In the genomic region with DNA sequence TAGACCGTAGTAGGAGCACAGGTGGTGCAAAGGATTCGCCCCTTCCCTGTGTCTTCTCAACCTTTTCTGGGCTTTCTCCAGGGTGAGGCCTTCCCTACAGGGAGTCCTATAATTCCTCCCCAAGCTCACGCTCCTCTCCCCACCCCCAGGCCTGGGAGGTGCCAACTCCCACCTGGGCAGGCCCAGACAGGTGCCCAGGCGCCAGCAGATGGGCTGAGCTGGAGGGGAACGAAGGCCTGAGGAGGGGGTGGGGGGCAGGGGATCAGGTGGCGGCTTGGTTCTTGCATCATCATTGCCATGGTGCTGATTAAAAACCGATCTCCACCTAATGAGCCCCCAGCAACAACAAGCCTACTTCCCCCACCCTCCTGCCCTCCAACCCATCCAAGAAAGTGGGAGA, we compare ENCODE assay signal across 19 mouse cellular contexts. TPM values are rescaled to one million over a fixed set of nuclear protein-coding genes. Genes with fewer than 3 reads are reported as not detected.
DNase-seq lines count a peak whose midpoint lies in the region; ATAC-seq lines count a peak whose summit lies in the region.
"Had no signal": no experiment of that assay in that cellular context is flagged by ENCODE, and none has a peak within 500 bp of the region (broad histone marks: within the 10 kb centered on the region; RNA-seq: fewer than 3 reads in every experiment).

No protein-coding gene starts in this region.

- no peak overlapping the region for H3K9ac ChIP-seq in neural tube, embryonic 11.5 days (ENCODE audit: low read length)
- no peak overlapping the region for H3K9ac ChIP-seq in forebrain, embryonic 11.5 days (ENCODE audit: low read length)
- no peak overlapping the region for H3K9ac ChIP-seq in hindbrain, embryonic 12.5 days
- H3K9ac ChIP-seq in midbrain, embryonic 15.5 days: no peak overlapping the region
- H3K9ac ChIP-seq: liver, embryonic 13.5 days had no signal

- 59% methylated on average over 7 of the region's 7 CpGs for WGBS in neural tube, embryonic 11.5 days
- 55% methylated on average over 7 of the region's 7 CpGs for WGBS in forebrain, embryonic 11.5 days
- 47% methylated on average over 7 of the region's 7 CpGs for WGBS in hindbrain, embryonic 12.5 days
- 40% methylated on average over 7 of the region's 7 CpGs for WGBS in midbrain, embryonic 15.5 days

- H3K27ac ChIP-seq in neural tube, embryonic 11.5 days (ENCODE audit: low read depth, low read length): peak overlapping the region; percentile 72
- H3K27ac ChIP-seq in forebrain, embryonic 11.5 days (ENCODE audit: low read depth, low read length): no peak overlapping the region; the same call in 1 of the 2 replicates
- peak overlapping the region; percentile 91 for H3K27ac ChIP-seq in hindbrain, embryonic 12.5 days
- peak overlapping the region; percentile 65; the same call in 1 of the 2 replicates for H3K27ac ChIP-seq in midbrain, embryonic 15.5 days
- H3K27ac ChIP-seq: liver, embryonic 13.5 days had no signal

- H3K4me3 ChIP-seq in neural tube, embryonic 11.5 days (ENCODE audit: low read depth, low read length): no peak overlapping the region
- no peak overlapping the region for H3K4me3 ChIP-seq in forebrain, embryonic 11.5 days (ENCODE audit: low read depth, low read length)
- H3K4me3 ChIP-seq in hindbrain, embryonic 12.5 days: no peak overlapping the region
- H3K4me3 ChIP-seq in midbrain, embryonic 15.5 days: no peak overlapping the region
- H3K4me3 ChIP-seq: liver, embryonic 13.5 days had no signal

- no peaks in the 10 kb centered on the region for H3K9me3 ChIP-seq in neural tube, embryonic 11.5 days (ENCODE audit: control insufficient read depth, low read length)
- H3K9me3 ChIP-seq in forebrain, embryonic 11.5 days (ENCODE audit: control insufficient read depth, low read length): no peaks in the 10 kb centered on the region
- H3K9me3 ChIP-seq in hindbrain, embryonic 12.5 days (replicated peaks): no peaks in the 10 kb centered on the region
- no peaks in the 10 kb centered on the region for H3K9me3 ChIP-seq in midbrain, embryonic 15.5 days
- H3K9me3 ChIP-seq: G1E; liver, embryonic 13.5 days had no signal

- peaks cover 17% of the 10 kb centered on the region for H3K4me1 ChIP-seq in neural tube, embryonic 11.5 days (ENCODE audit: control insufficient read depth, insufficient read depth, low read length)
- H3K4me1 ChIP-seq in forebrain, embryonic 11.5 days (replicated peaks; ENCODE audit: control insufficient read depth, insufficient read depth, low read length): peaks cover 8% of the 10 kb centered on the region; the same call in 1 of the 2 replicates
- H3K4me1 ChIP-seq in hindbrain, embryonic 12.5 days: peaks cover 63% of the 10 kb centered on the region
- H3K4me1 ChIP-seq in midbrain, embryonic 15.5 days: peaks cover 24% of the 10 kb centered on the region

- no peak for DNase-seq in neural tube, embryonic 11.5 days (ENCODE audit: low spot score)
- DNase-seq in neural tube, embryonic 10.5 days (ENCODE audit: extremely low spot score, low spot score): no peak
- no peak for DNase-seq in forebrain, embryonic 11.5 days (ENCODE audit: low spot score)
- DNase-seq in cerebellum, adult 11 months: no peak
- DNase-seq in layer of hippocampus, postnatal 14 days (ENCODE audit: low spot score in 2 of 2): no peak
- no peak for DNase-seq in spleen, postnatal 4 days (ENCODE audit: low spot score in 2 of 2)
- DNase-seq: adrenal gland, postnatal 10 days; cerebellum, postnatal 25 days; gastrocnemius, postnatal 25 days; heart, postnatal 10 days; liver, embryonic 13.5 days; right cerebral cortex, postnatal 4 days had no signal

- no peak for ATAC-seq in neural tube, embryonic 11.5 days (ENCODE audit: insufficient read depth, low FRiP score, low TSS enrichment)
- 0 out of 2 replicates have a peak, but pooled peaks have one; percentile 21 for ATAC-seq in forebrain, embryonic 11.5 days (replicated peaks; ENCODE audit: low FRiP score)
- ATAC-seq in hindbrain, embryonic 12.5 days (ENCODE audit: low FRiP score): peak; percentile 17; the same call in 1 of the 2 replicates
- ATAC-seq in midbrain, embryonic 15.5 days (replicated peaks): no peak

- H3K36me3 ChIP-seq in neural tube, embryonic 11.5 days (ENCODE audit: control insufficient read depth, insufficient read depth, low read length): no peaks in the 10 kb centered on the region
- H3K36me3 ChIP-seq in forebrain, embryonic 11.5 days (ENCODE audit: control insufficient read depth, insufficient read depth, low read length): no peaks in the 10 kb centered on the region
- H3K36me3 ChIP-seq in hindbrain, embryonic 12.5 days: no peaks in the 10 kb centered on the region
- H3K36me3 ChIP-seq in midbrain, embryonic 15.5 days (replicated peaks): no peaks in the 10 kb centered on the region
- H3K36me3 ChIP-seq: liver, embryonic 13.5 days had no signal

- H3K4me2 ChIP-seq in neural tube, embryonic 11.5 days (ENCODE audit: low read depth): no peak overlapping the region
- no peak overlapping the region for H3K4me2 ChIP-seq in forebrain, embryonic 11.5 days (ENCODE audit: low read depth, low read length, severe bottlenecking)
- H3K4me2 ChIP-seq in hindbrain, embryonic 12.5 days (replicated peaks): no peak overlapping the region; the same call in 1 of the 2 replicates
- no peak overlapping the region for H3K4me2 ChIP-seq in midbrain, embryonic 15.5 days
- H3K4me2 ChIP-seq: liver, embryonic 13.5 days had no signal

- H3K27me3 ChIP-seq in neural tube, embryonic 11.5 days (ENCODE audit: control insufficient read depth, insufficient read depth, low read length): peaks cover 1% of the 10 kb centered on the region; the same call in 1 of the 2 replicates
- H3K27me3 ChIP-seq in forebrain, embryonic 11.5 days (ENCODE audit: control insufficient read depth, insufficient read depth, low read length): peaks cover 8% of the 10 kb centered on the region
- 0 out of 2 replicates have a peak, but pooled peaks cover under 1% of the 10 kb centered on the region for H3K27me3 ChIP-seq in hindbrain, embryonic 12.5 days
- no peaks in the 10 kb centered on the region for H3K27me3 ChIP-seq in midbrain, embryonic 15.5 days (replicated peaks)

RNA-seq across cellular contexts. Expression of a gene that starts 1.5 kb away (rescaled TPM):
- 13.8 and 15.7 TPM in 2 replicates for polyA plus RNA-seq in neural tube, embryonic 11.5 days (2014; fragmentation: Nextera tagmentation; extraction: Ambion mirVana)
- 6.0 and 7.6 TPM in 2 replicates for polyA plus RNA-seq in forebrain, embryonic 11.5 days (2014; fragmentation: Nextera tagmentation; extraction: Ambion mirVana)
- polyA plus RNA-seq in hindbrain, embryonic 12.5 days (2016; fragmentation: Nextera tagmentation; extraction: Ambion mirVana): 14.5 and 15.3 TPM in 2 replicates
- 2.0 and 2.5 TPM in 2 replicates for polyA plus RNA-seq in midbrain, embryonic 15.5 days (2015; fragmentation: Nextera tagmentation; extraction: Ambion mirVana)
- total RNA-seq in layer of hippocampus, postnatal 14 days (2021): under 1 TPM; 0.85 to 0.91 TPM
- total RNA-seq: G1E; gastrocnemius, postnatal 25 days; heart, postnatal 10 days; megakaryocyte progenitor cell, adult 5-6 weeks had no signal
- polyA plus RNA-seq: intestine, embryonic 14.5 days; kidney, embryonic 16.5 days; liver, embryonic 13.5 days; lung, embryonic 16.5 days had no signal

RNA-seq across cellular contexts. Expression of a gene that starts 23.5 kb away (rescaled TPM):
- 219 and 225 TPM in 2 replicates for polyA plus RNA-seq in neural tube, embryonic 11.5 days (2014; fragmentation: Nextera tagmentation; extraction: Ambion mirVana)
- 182 and 187 TPM in 2 replicates for polyA plus RNA-seq in forebrain, embryonic 11.5 days (2014; fragmentation: Nextera tagmentation; extraction: Ambion mirVana)
- 233 and 256 TPM in 2 replicates for polyA plus RNA-seq in hindbrain, embryonic 12.5 days (2016; fragmentation: Nextera tagmentation; extraction: Ambion mirVana)
- 199 and 209 TPM in 2 replicates for polyA plus RNA-seq in midbrain, embryonic 15.5 days (2015; fragmentation: Nextera tagmentation; extraction: Ambion mirVana)
- 100 to 1,000 TPM; 152 TPM for total RNA-seq in layer of hippocampus, postnatal 14 days (2021)

RNA-seq across cellular contexts. Expression of a gene that starts 23.7 kb away (rescaled TPM):
- 122 and 132 TPM in 2 replicates for polyA plus RNA-seq in neural tube, embryonic 11.5 days (2014; fragmentation: Nextera tagmentation; extraction: Ambion mirVana)
- polyA plus RNA-seq in forebrain, embryonic 11.5 days (2014; fragmentation: Nextera tagmentation; extraction: Ambion mirVana): 107 and 117 TPM in 2 replicates
- polyA plus RNA-seq in hindbrain, embryonic 12.5 days (2016; fragmentation: Nextera tagmentation; extraction: Ambion mirVana): 128 and 132 TPM in 2 replicates
- 116 and 122 TPM in 2 replicates for polyA plus RNA-seq in midbrain, embryonic 15.5 days (2015; fragmentation: Nextera tagmentation; extraction: Ambion mirVana)
- total RNA-seq in layer of hippocampus, postnatal 14 days (2021): 10 to 100 TPM; 71.4 to 73.2 TPM

RNA-seq across cellular contexts. Expression of a gene that starts 30.6 kb away (rescaled TPM):
- polyA plus RNA-seq in neural tube, embryonic 11.5 days (2014; fragmentation: Nextera tagmentation; extraction: Ambion mirVana): 62.0 and 69.0 TPM in 2 replicates
- 47.0 and 49.3 TPM in 2 replicates for polyA plus RNA-seq in forebrain, embryonic 11.5 days (2014; fragmentation: Nextera tagmentation; extraction: Ambion mirVana)
- polyA plus RNA-seq in hindbrain, embryonic 12.5 days (2016; fragmentation: Nextera tagmentation; extraction: Ambion mirVana): 60.4 and 68.6 TPM in 2 replicates
- polyA plus RNA-seq in midbrain, embryonic 15.5 days (2015; fragmentation: Nextera tagmentation; extraction: Ambion mirVana): 48.0 and 49.6 TPM in 2 replicates
- 10 to 100 TPM; 21.9 to 22.4 TPM for total RNA-seq in layer of hippocampus, postnatal 14 days (2021)
- polyA plus RNA-seq: G1E had no signal

Comparison
In these comparisons a context has a peak if more than half of its experiments do, and no peak if none do; other contexts are left out.
1. ATAC-seq: peak in forebrain, embryonic 11.5 days (single experiment) and hindbrain, embryonic 12.5 days (single experiment); none in neural tube, embryonic 11.5 days (single experiment) and midbrain, embryonic 15.5 days (single experiment).